Mouse (Mus musculus) spleen, postnatal 10 days (tissue): Measurements from ENCODE around the gene Prmt7.

ENCODE experiments used
- DNase-seq, 2 experiments: peaks; one replicate each; pipeline ENCODE4 v3.0.0; 2021 to 2022; ENCODE audit warnings: low spot score in 2 of 2

The Prmt7 gene

GRCm38 (mm10) chr8:106288732-106289131, 78.0 kb downstream of the Prmt7 start:
- no peak for DNase-seq

GRCm38 (mm10) chr8:106289464-106289863, 78.7 kb downstream of the Prmt7 start:
- no peak for DNase-seq

- DNase-seq, result peak in 1 of 2 experiments; percentile 27
These were observed 82.0 kb downstream of the Prmt7 start for GRCm38 (mm10) chr8:106292484-106293396.

- DNase-seq, result no peak
These were observed 87.5 kb downstream of the Prmt7 start for GRCm38 (mm10) chr8:106298261-106298660.

- no peak for DNase-seq
These were observed 88.1 kb downstream of the Prmt7 start for GRCm38 (mm10) chr8:106298846-106299245.

GRCm38 (mm10) chr8:106299686-106300085, 89.0 kb downstream of the Prmt7 start:
- no peak for DNase-seq

- no peak for DNase-seq
These were observed 90.3 kb downstream of the Prmt7 start for GRCm38 (mm10) chr8:106300739-106301715.
